Mouse (Mus musculus): ENCODE measurements around the gene Gm9999. TPM values are rescaled to one million over a fixed set of nuclear protein-coding genes. Genes with fewer than 3 reads are reported as not detected.

The Gm9999 gene
- polyA plus RNA-seq, 1 experiment from 2014 or later, result not detected

- Histone ChIP-seq H3K9me3 (no peaks in the 10 kb centered on the region), H3K9ac (no peak overlapping the region), H3K4me1 (no peaks in the 10 kb centered on the region), H3K4me3 (replicated peaks) (no peak overlapping the region), H3K27me3 (replicated peaks) (no peaks in the 10 kb centered on the region), H3K36me3 (no peaks in the 10 kb centered on the region), H3K27ac (no peak overlapping the region), H3K4me2 (no peak overlapping the region)
- ATAC-seq (ENCODE audit: insufficient read depth, low FRiP score, low read depth), result no peak
- 71% methylated on average over 8 of the region's 8 CpGs for WGBS
These were observed 52.0 kb downstream of the Gm9999 start for GRCm38 (mm10) chr7:47035426-47035825.

Other genes starting within 250 kb of the Gm9999 start
- gene Saa1, start 240.6 kb upstream of the Gm9999 start, polyA plus RNA-seq (2015; fragmentation: Nextera tagmentation; extraction: Ambion mirVana), result 0.23 and 0.39 TPM in 2 replicates
- not detected in 2 replicates for gene Saa2, start 231.8 kb upstream of the Gm9999 start, polyA plus RNA-seq (2015; fragmentation: Nextera tagmentation; extraction: Ambion mirVana)
- gene Hps5, start 187.5 kb upstream of the Gm9999 start, polyA plus RNA-seq (2015; fragmentation: Nextera tagmentation; extraction: Ambion mirVana), result 20.2 and 21.8 TPM in 2 replicates
- gene Gtf2h1, start 187.5 kb upstream of the Gm9999 start, polyA plus RNA-seq (2015; fragmentation: Nextera tagmentation; extraction: Ambion mirVana), result 48.6 and 52.6 TPM in 2 replicates
- 1,836 and 1,959 TPM in 2 replicates for gene Ldha, start 142.1 kb upstream of the Gm9999 start, polyA plus RNA-seq (2015; fragmentation: Nextera tagmentation; extraction: Ambion mirVana)
- 0.17 TPM in 2 replicates for gene Ldhc, start 122.4 kb upstream of the Gm9999 start, polyA plus RNA-seq (2015; fragmentation: Nextera tagmentation; extraction: Ambion mirVana)
- gene Tsg101, start 63.6 kb upstream of the Gm9999 start, polyA plus RNA-seq (2015; fragmentation: Nextera tagmentation; extraction: Ambion mirVana), result 125 and 137 TPM in 2 replicates
- gene Uevld, start 25.1 kb upstream of the Gm9999 start, polyA plus RNA-seq (2015; fragmentation: Nextera tagmentation; extraction: Ambion mirVana), result 10.0 and 10.9 TPM in 2 replicates
- gene Spty2d1, start 24.8 kb downstream of the Gm9999 start, polyA plus RNA-seq (2015; fragmentation: Nextera tagmentation; extraction: Ambion mirVana), result 19.3 and 19.7 TPM in 2 replicates
- 29.8 and 33.5 TPM in 2 replicates for gene Tmem86a, start 67.0 kb downstream of the Gm9999 start, polyA plus RNA-seq (2015; fragmentation: Nextera tagmentation; extraction: Ambion mirVana)
- 1.3 and 1.5 TPM in 2 replicates for gene Ptpn5, start 150.1 kb downstream of the Gm9999 start, polyA plus RNA-seq (2015; fragmentation: Nextera tagmentation; extraction: Ambion mirVana)
- gene Mrgpra6, start 221.3 kb downstream of the Gm9999 start, polyA plus RNA-seq (2015; fragmentation: Nextera tagmentation; extraction: Ambion mirVana), result not detected in 2 replicates

All from stomach, embryonic 15.5 days (tissue).